Comparison of ENCODE assay signal across 9 mouse cellular contexts in the genomic region with DNA sequence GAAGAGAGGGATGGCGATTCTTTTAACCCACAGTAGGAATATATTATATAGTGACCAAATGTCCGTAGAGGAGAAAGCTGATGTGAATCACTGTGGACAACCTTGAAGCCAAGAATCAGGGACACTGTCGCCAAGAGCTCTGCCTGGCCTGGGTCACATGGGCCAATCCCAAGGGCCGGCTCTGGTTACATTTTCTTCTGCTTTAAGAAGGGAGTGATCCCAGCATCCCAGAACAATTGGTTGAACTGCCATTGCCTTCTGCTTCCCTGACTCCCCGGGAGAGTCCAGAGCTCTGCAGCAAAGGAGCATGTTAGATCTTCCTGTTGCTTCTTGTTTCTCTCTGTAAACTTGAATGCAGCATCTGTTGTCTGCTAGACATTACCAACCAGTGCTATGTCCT.
DNase-seq lines count a peak whose midpoint lies in the region; ATAC-seq lines count a peak whose summit lies in the region.
"Had no signal": no experiment of that assay in that cellular context is flagged by ENCODE, and none has a peak within 500 bp of the region (broad histone marks: within the 10 kb centered on the region; RNA-seq: fewer than 3 reads in every experiment).

No protein-coding gene starts in this region.

- H3K27me3 ChIP-seq in embryonic facial prominence, embryonic 14.5 days (replicated peaks; ENCODE audit: control insufficient read depth, insufficient read depth, low read length) = no peaks in the 10 kb centered on the region
- H3K27me3 ChIP-seq: heart, embryonic 15.5 days; stomach, embryonic 15.5 days had no signal

- H3K4me2 ChIP-seq in embryonic facial prominence, embryonic 14.5 days (ENCODE audit: low read depth, low read length) = no peak overlapping the region
- H3K4me2 ChIP-seq: heart, embryonic 15.5 days; stomach, embryonic 15.5 days had no signal

- no peak overlapping the region for H3K4me3 ChIP-seq in embryonic facial prominence, embryonic 14.5 days (ENCODE audit: low read depth, low read length)
- H3K4me3 ChIP-seq: heart, embryonic 15.5 days; stomach, embryonic 15.5 days had no signal

- 46% methylated on average over 5 of the region's 5 CpGs for WGBS in embryonic facial prominence, embryonic 14.5 days

- H3K9me3 ChIP-seq in embryonic facial prominence, embryonic 14.5 days (ENCODE audit: control insufficient read depth, low read length) = no peaks in the 10 kb centered on the region
- H3K9me3 ChIP-seq: heart, embryonic 15.5 days; stomach, embryonic 15.5 days had no signal

- peak; percentile 72 for ATAC-seq in embryonic facial prominence, embryonic 14.5 days (ENCODE audit: low read depth)

- DNase-seq in adrenal gland, adult (ENCODE audit: inconsistent age in 2 of 2, low spot score in 1 of 2) = peak; percentile 78 to 90
- DNase-seq in adrenal gland, postnatal 14 days = peak; percentile 84
- DNase-seq in embryonic facial prominence, embryonic 14.5 days (ENCODE audit: low spot score) = peak; percentile 60
- peak; percentile 25 to 40 for DNase-seq in heart, postnatal 14 days
- no peak for DNase-seq in thymus, adult 18-20 months
- no peak for DNase-seq in frontal cortex, postnatal 36 days (ENCODE audit: low spot score in 2 of 2)
- no peak for DNase-seq in layer of hippocampus, postnatal 10 days (ENCODE audit: low spot score in 2 of 2)

- H3K36me3 ChIP-seq in embryonic facial prominence, embryonic 14.5 days (ENCODE audit: control insufficient read depth, insufficient read depth, low read length) = no peaks in the 10 kb centered on the region
- H3K36me3 ChIP-seq: heart, embryonic 15.5 days; stomach, embryonic 15.5 days had no signal

- intact Hi-C loops in heart, postnatal 14 days (cut with DNase I) = no loop called here

- peaks cover 14% of the 10 kb centered on the region for H3K4me1 ChIP-seq in embryonic facial prominence, embryonic 14.5 days (ENCODE audit: control insufficient read depth, insufficient read depth, low read length)
- H3K4me1 ChIP-seq: stomach, embryonic 15.5 days had no signal

- peak overlapping the region; percentile 74 for H3K27ac ChIP-seq in embryonic facial prominence, embryonic 14.5 days (replicated peaks; ENCODE audit: low read depth, low read length)
- H3K27ac ChIP-seq: stomach, embryonic 15.5 days had no signal

- no peak overlapping the region for H3K9ac ChIP-seq in embryonic facial prominence, embryonic 14.5 days (ENCODE audit: low read depth, low read length)
- H3K9ac ChIP-seq: heart, embryonic 15.5 days; stomach, embryonic 15.5 days had no signal

Comparison
In these comparisons a context has a peak if more than half of its experiments do, and no peak if none do; other contexts are left out.
1. DNase-seq: peak in adrenal gland, adult (2 of 2), adrenal gland, postnatal 14 days (single experiment), embryonic facial prominence, embryonic 14.5 days (single experiment) and heart, postnatal 14 days (2 of 2); none in thymus, adult 18-20 months (0 of 2), frontal cortex, postnatal 36 days (0 of 2) and layer of hippocampus, postnatal 10 days (0 of 2).